In the genomic region with DNA sequence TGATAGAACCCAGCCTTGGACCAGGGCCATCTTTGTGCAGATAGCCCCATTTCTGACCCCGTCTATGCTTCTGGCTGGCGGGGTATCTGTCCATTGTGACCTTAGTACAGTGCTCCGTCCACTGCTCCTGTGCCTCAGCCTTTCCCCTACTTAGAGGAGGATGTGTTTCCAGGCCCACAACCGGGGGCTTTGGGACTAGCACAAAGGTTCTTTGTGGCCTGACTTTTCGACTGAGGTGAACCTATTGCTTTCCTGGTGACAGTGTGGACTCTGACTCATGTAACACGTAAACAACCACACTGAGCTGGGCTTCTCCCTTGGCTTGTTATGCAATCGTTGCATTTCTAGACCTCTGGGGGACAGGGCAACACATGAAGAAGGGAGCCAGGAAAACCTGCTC, we compare ENCODE assay signal across 20 mouse cellular contexts. TPM values are rescaled to one million over a fixed set of nuclear protein-coding genes. Genes with fewer than 3 reads are reported as not detected.
DNase-seq lines count a peak whose midpoint lies in the region; ATAC-seq and TF ChIP-seq lines count a peak whose summit lies in the region.
"Had no signal": no experiment of that assay in that cellular context is flagged by ENCODE, and none has a peak within 500 bp of the region (broad histone marks: within the 10 kb centered on the region; RNA-seq: fewer than 3 reads in every experiment).

No protein-coding gene starts in this region.

- 0 out of 2 replicates have a peak, but pooled peaks cover 5% of the 10 kb centered on the region for H3K9me3 ChIP-seq in kidney, embryonic 14.5 days (ENCODE audit: control insufficient read depth, low read length)
- no peaks in the 10 kb centered on the region for H3K9me3 ChIP-seq in liver, embryonic 13.5 days (replicated peaks)
- H3K9me3 ChIP-seq: forebrain, embryonic 15.5 days had no signal

- no peak for TF ChIP-seq CTCF in kidney, adult 2 months (conservative IDR thresholded peaks at IDR 0.05; ENCODE audit: insufficient read depth, insufficient read length, low read depth, low read length)

- no peaks in the 10 kb centered on the region for H3K27me3 ChIP-seq in kidney, adult 2 months (replicated peaks; ENCODE audit: control insufficient read depth, insufficient read depth, low read length)
- H3K27me3 ChIP-seq in kidney, embryonic 14.5 days (ENCODE audit: control insufficient read depth, insufficient read depth, low read length), result no peaks in the 10 kb centered on the region
- no peaks in the 10 kb centered on the region for H3K27me3 ChIP-seq in liver, embryonic 13.5 days
- H3K27me3 ChIP-seq: forebrain, embryonic 15.5 days had no signal

- no peak for ATAC-seq in kidney, embryonic 14.5 days (ENCODE audit: low FRiP score, low TSS enrichment)
- ATAC-seq in liver, embryonic 13.5 days (ENCODE audit: low read depth), result peak; percentile 75
- no peak for ATAC-seq in granulocyte monocyte progenitor cell, adult 5-6 weeks (replicated peaks; ENCODE audit: poor library complexity, severe bottlenecking)
- ATAC-seq: CD4-positive, CD25-positive, alpha-beta regulatory T cell, adult 4 months; forebrain, embryonic 15.5 days; hindbrain, postnatal 0 days had no signal

- H3K27ac ChIP-seq in kidney, adult 2 months (ENCODE audit: insufficient read depth, low read depth, low read length), result peak overlapping the region; percentile 72
- no peak overlapping the region for H3K27ac ChIP-seq in kidney, embryonic 14.5 days (ENCODE audit: low read depth, low read length)
- peak overlapping the region; percentile 85 for H3K27ac ChIP-seq in brown adipose tissue, adult 24 weeks (replicated peaks; ENCODE audit: low read depth, low read length)
- peak overlapping the region; percentile 63; the same call in 1 of the 2 replicates for H3K27ac ChIP-seq in liver, embryonic 13.5 days
- H3K27ac ChIP-seq: forebrain, embryonic 15.5 days; hindbrain, postnatal 0 days had no signal

- peak; percentile 86 for DNase-seq in kidney, adult 2 months
- DNase-seq in 3134 (ENCODE audit: extremely low read depth, insufficient read length, low spot score) (peak; percentile 28), MN1 (ENCODE audit: low spot score) (no peak)
- DNase-seq in liver, embryonic 13.5 days, result no peak
- DNase-seq in thymus, postnatal 25 days, result no peak
- DNase-seq: cerebellum, adult 8-10 months; lung, embryonic 14.5 days; right cerebral cortex, postnatal 14 days had no signal

- no peak overlapping the region for H3K4me2 ChIP-seq in kidney, embryonic 14.5 days (replicated peaks; ENCODE audit: low read depth, low read length)
- no peak overlapping the region for H3K4me2 ChIP-seq in liver, embryonic 13.5 days
- H3K4me2 ChIP-seq: forebrain, embryonic 15.5 days; lung, embryonic 14.5 days had no signal

- peaks cover 23% of the 10 kb centered on the region for H3K4me1 ChIP-seq in kidney, adult 2 months (ENCODE audit: control insufficient read depth, insufficient read depth, low read length)
- H3K4me1 ChIP-seq in kidney, embryonic 14.5 days (ENCODE audit: control insufficient read depth, insufficient read depth, low read length), result no peaks in the 10 kb centered on the region
- H3K4me1 ChIP-seq in brown adipose tissue, adult 24 weeks (ENCODE audit: control insufficient read depth, insufficient read depth, insufficient read length, low read length), result peaks cover 17% of the 10 kb centered on the region
- 0 out of 2 replicates have a peak, but pooled peaks cover 4% of the 10 kb centered on the region for H3K4me1 ChIP-seq in liver, embryonic 13.5 days (replicated peaks)
- H3K4me1 ChIP-seq: forebrain, embryonic 15.5 days had no signal

- H3K9ac ChIP-seq in kidney, embryonic 14.5 days (ENCODE audit: low read depth, low read length), result no peak overlapping the region
- no peak overlapping the region for H3K9ac ChIP-seq in liver, embryonic 13.5 days
- H3K9ac ChIP-seq: forebrain, embryonic 15.5 days; lung, embryonic 14.5 days had no signal

- no peak for TF ChIP-seq POLR2A in kidney, adult 2 months (IDR thresholded peaks at IDR 0.05; ENCODE audit: low read depth, low read length)

- no peak overlapping the region for H3K4me3 ChIP-seq in kidney, adult 2 months (ENCODE audit: insufficient read depth, low read depth, low read length)
- H3K4me3 ChIP-seq in kidney, embryonic 14.5 days (ENCODE audit: low read length), result no peak overlapping the region
- no peak overlapping the region for H3K4me3 ChIP-seq in brown adipose tissue, adult 24 weeks (ENCODE audit: insufficient read depth, low read depth, low read length)
- no peak overlapping the region for H3K4me3 ChIP-seq in liver, embryonic 13.5 days (replicated peaks)
- H3K4me3 ChIP-seq: forebrain, embryonic 15.5 days had no signal

- H3K36me3 ChIP-seq in kidney, adult 2 months (ENCODE audit: control insufficient read depth, insufficient read depth, low read length), result no peaks in the 10 kb centered on the region
- no peaks in the 10 kb centered on the region for H3K36me3 ChIP-seq in kidney, embryonic 14.5 days (ENCODE audit: control insufficient read depth, insufficient read depth, low read length)
- no peaks in the 10 kb centered on the region for H3K36me3 ChIP-seq in liver, embryonic 13.5 days
- H3K36me3 ChIP-seq: forebrain, embryonic 15.5 days had no signal

- WGBS in kidney, adult 2 months, result 61% methylated on average over 7 of the region's 7 CpGs
- 88% methylated on average over 7 of the region's 7 CpGs for WGBS in kidney, embryonic 14.5 days
- WGBS in liver, embryonic 13.5 days (ENCODE audit: insufficient replicate concordance), result 64% methylated on average over 7 of the region's 7 CpGs

RNA-seq across cellular contexts. Expression of a gene that starts 5.8 kb away (rescaled TPM):
- polyA plus RNA-seq in kidney, adult 2 months (2012; rRNA removed), result 0.03 TPM in 1 of 2 replicates, not detected in the other
- polyA plus RNA-seq in kidney, embryonic 14.5 days (2014; fragmentation: Nextera tagmentation; extraction: Ambion mirVana), result not detected in 2 replicates
- polyA plus RNA-seq in brown adipose tissue, adult 24 weeks (2012; ENCODE audit: insufficient read depth, insufficient read length, missing spikeins), result not detected in 2 replicates
- polyA plus RNA-seq in liver, embryonic 13.5 days (2015; fragmentation: Nextera tagmentation; extraction: Ambion mirVana), result not detected in 2 replicates
- total RNA-seq in granulocyte monocyte progenitor cell, adult 5-6 weeks (2014; fragmentation: Nextera tagmentation), result not detected in 2 replicates
- total RNA-seq in granulocyte monocyte progenitor cell, adult 5-6 weeks (2017), result not detected in 2 replicates
- total RNA-seq: adrenal gland, adult 18-20 months; gastrocnemius, adult 18-20 months; heart, postnatal 25 days; hindbrain, postnatal 0 days; left cerebral cortex, postnatal 14 days; neutrophil, adult 5-6 weeks had no signal
- polyA plus RNA-seq: CD4-positive, CD25-positive, alpha-beta regulatory T cell, adult 4 months; forebrain, embryonic 15.5 days; hindbrain, postnatal 0 days; lung, embryonic 14.5 days; thymus, postnatal 0 days had no signal

RNA-seq across cellular contexts. Expression of a gene that starts 7.8 kb away (rescaled TPM):
- polyA plus RNA-seq in kidney, adult 2 months (2012; rRNA removed), result 417 and 424 TPM in 2 replicates
- 8.1 and 13.5 TPM in 2 replicates for polyA plus RNA-seq in kidney, embryonic 14.5 days (2014; fragmentation: Nextera tagmentation; extraction: Ambion mirVana)
- 25.2 and 31.9 TPM in 2 replicates for polyA plus RNA-seq in brown adipose tissue, adult 24 weeks (2012; ENCODE audit: insufficient read depth, insufficient read length, missing spikeins)
- 2.6 and 3.1 TPM in 2 replicates for polyA plus RNA-seq in liver, embryonic 13.5 days (2015; fragmentation: Nextera tagmentation; extraction: Ambion mirVana)
- total RNA-seq in granulocyte monocyte progenitor cell, adult 5-6 weeks (2014; fragmentation: Nextera tagmentation), result not detected in 2 replicates
- not detected in 2 replicates for total RNA-seq in granulocyte monocyte progenitor cell, adult 5-6 weeks (2017)
- total RNA-seq: neutrophil, adult 5-6 weeks had no signal
- polyA plus RNA-seq: CD4-positive, CD25-positive, alpha-beta regulatory T cell, adult 4 months had no signal

RNA-seq across cellular contexts. Expression of a gene that starts 44.2 kb away (rescaled TPM):
- 156 and 213 TPM in 2 replicates for polyA plus RNA-seq in kidney, adult 2 months (2012; rRNA removed)
- polyA plus RNA-seq in kidney, embryonic 14.5 days (2014; fragmentation: Nextera tagmentation; extraction: Ambion mirVana), result 0.44 and 0.93 TPM in 2 replicates
- not detected in 2 replicates for polyA plus RNA-seq in brown adipose tissue, adult 24 weeks (2012; ENCODE audit: insufficient read depth, insufficient read length, missing spikeins)
- polyA plus RNA-seq in liver, embryonic 13.5 days (2015; fragmentation: Nextera tagmentation; extraction: Ambion mirVana), result not detected in 2 replicates
- total RNA-seq in granulocyte monocyte progenitor cell, adult 5-6 weeks (2014; fragmentation: Nextera tagmentation), result not detected in 2 replicates
- total RNA-seq in granulocyte monocyte progenitor cell, adult 5-6 weeks (2017), result not detected in 2 replicates
- total RNA-seq: adrenal gland, adult 18-20 months; gastrocnemius, adult 18-20 months; heart, postnatal 25 days; hindbrain, postnatal 0 days; neutrophil, adult 5-6 weeks had no signal
- polyA plus RNA-seq: CD4-positive, CD25-positive, alpha-beta regulatory T cell, adult 4 months; hindbrain, postnatal 0 days; lung, embryonic 14.5 days; thymus, postnatal 0 days had no signal

Comparison
In these comparisons a context has a peak if more than half of its experiments do, and no peak if none do; other contexts are left out.
1. RNA of a gene that starts 7.8 kb away (polyA plus RNA-seq): 417 to 424 TPM in kidney, adult 2 months; 25.2 to 31.9 TPM in brown adipose tissue, adult 24 weeks, 8.1 to 13.5 TPM in kidney, embryonic 14.5 days and 2.6 to 3.1 TPM in liver, embryonic 13.5 days; every median in the first group is over 10 times any median in the second.
2. RNA of a gene that starts 44.2 kb away (polyA plus RNA-seq): 156 to 213 TPM in kidney, adult 2 months; 0.44 to 0.93 TPM in kidney, embryonic 14.5 days, not detected in brown adipose tissue, adult 24 weeks and not detected in liver, embryonic 13.5 days; every median in the first group is over 10 times any median in the second.
3. DNase-seq: peak in kidney, adult 2 months (single experiment) and 3134 (single experiment); none in liver, embryonic 13.5 days (single experiment), MN1 (single experiment) and thymus, postnatal 25 days (single experiment).